Mouse (Mus musculus): Measurements from ENCODE around the gene Jakmip3. TPM values are rescaled to one million over a fixed set of nuclear protein-coding genes. Genes with fewer than 3 reads are reported as not detected.

Jakmip3 gene
- total and polyA plus RNA-seq, 3 experiments = not detected

DNA sequence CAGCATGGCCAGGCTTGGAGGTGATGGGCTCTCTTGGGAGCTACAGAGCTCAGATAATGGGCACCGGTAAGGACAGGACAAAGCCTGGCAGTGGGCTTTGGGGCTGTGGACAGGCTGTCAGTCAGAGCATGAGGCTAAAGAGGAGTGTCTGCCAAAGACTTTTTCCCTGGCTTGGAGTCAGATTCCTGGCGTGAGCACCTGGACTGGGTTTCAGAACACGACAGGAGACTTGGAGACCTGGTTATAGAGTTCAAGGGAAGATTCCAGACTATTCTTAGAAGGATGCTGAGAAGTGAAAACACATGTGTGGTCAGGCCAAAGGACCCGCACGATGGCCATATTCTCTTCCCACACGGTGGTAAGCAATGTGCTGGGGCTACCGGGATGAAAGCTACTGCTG, 165.2 kb downstream of the Jakmip3 start:
- Histone ChIP-seq H3K27ac (ENCODE audit: control insufficient read depth, low read depth, low read length) (no peak overlapping the region), H3K79me2 (ENCODE audit: control insufficient read depth, insufficient read depth, low read length, poor library complexity) (no peaks in the 10 kb centered on the region), H3K9ac (ENCODE audit: control insufficient read depth, low read depth, low read length, poor library complexity, severe bottlenecking) (no peak overlapping the region), H3K4me1 (ENCODE audit: control insufficient read depth in 1 of 2, insufficient read depth in 2 of 2, low read length in 2 of 2) (no peaks in the 10 kb centered on the region), H3K36me3 (ENCODE audit: control insufficient read depth in 1 of 2, insufficient read depth in 2 of 2, low read length in 2 of 2) (no peaks in the 10 kb centered on the region), H3K4me3 (ENCODE audit: control insufficient read depth in 1 of 2, insufficient read depth in 1 of 2, low read depth in 2 of 2, low read length in 2 of 2) (no peak overlapping the region), H3K9me3 (replicated peaks; ENCODE audit: insufficient read depth, low read length) (no peaks in the 10 kb centered on the region), H3K27me3 (ENCODE audit: control insufficient read depth in 1 of 2, insufficient read depth in 2 of 2, low read length in 2 of 2) (no peaks in the 10 kb centered on the region)
- DNase-seq (ENCODE audit: low read depth, low spot score) = no peak
- no peak for TF ChIP-seq JUND (IDR thresholded peaks at IDR 0.05; ENCODE audit: low read depth, low read length)
- no peak for TF ChIP-seq TCF12 (IDR thresholded peaks at IDR 0.05; ENCODE audit: low read depth, low read length)
- TF ChIP-seq ZKSCAN1 (IDR thresholded peaks at IDR 0.05; ENCODE audit: low read depth, low read length) = no peak
- no peak for TF ChIP-seq ZMIZ1 (IDR thresholded peaks at IDR 0.05; ENCODE audit: low read depth, low read length)
- TF ChIP-seq SIN3A (IDR thresholded peaks at IDR 0.05; ENCODE audit: low read length) = no peak
- no peak for TF ChIP-seq USF1 (IDR thresholded peaks at IDR 0.05; ENCODE audit: low read depth, low read length)
- TF ChIP-seq MAZ (IDR thresholded peaks at IDR 0.05; ENCODE audit: low read depth, low read length) = no peak
- no peak for TF ChIP-seq EP300 (IDR thresholded peaks at IDR 0.05; ENCODE audit: low read depth in 1 of 2, low read length in 2 of 2)
- TF ChIP-seq MAX (IDR thresholded peaks at IDR 0.05; ENCODE audit: low read length) = no peak
- TF ChIP-seq MYC (IDR thresholded peaks at IDR 0.05; ENCODE audit: low read depth, low read length) = no peak
- TF ChIP-seq CTCF (IDR thresholded peaks at IDR 0.05 in 2 of 3, conservative IDR thresholded peaks at IDR 0.05 in 1 of 3; ENCODE audit: control insufficient read depth in 1 of 3, insufficient read depth in 1 of 3, low read depth in 2 of 3, low read length in 3 of 3, poor library complexity in 1 of 3, severe bottlenecking in 1 of 3) = no peak
- TF ChIP-seq ZC3H11A (IDR thresholded peaks at IDR 0.05; ENCODE audit: low read depth, low read length) = no peak
- no peak for TF ChIP-seq NELFE (IDR thresholded peaks at IDR 0.05; ENCODE audit: low read depth, low read length)

DNA sequence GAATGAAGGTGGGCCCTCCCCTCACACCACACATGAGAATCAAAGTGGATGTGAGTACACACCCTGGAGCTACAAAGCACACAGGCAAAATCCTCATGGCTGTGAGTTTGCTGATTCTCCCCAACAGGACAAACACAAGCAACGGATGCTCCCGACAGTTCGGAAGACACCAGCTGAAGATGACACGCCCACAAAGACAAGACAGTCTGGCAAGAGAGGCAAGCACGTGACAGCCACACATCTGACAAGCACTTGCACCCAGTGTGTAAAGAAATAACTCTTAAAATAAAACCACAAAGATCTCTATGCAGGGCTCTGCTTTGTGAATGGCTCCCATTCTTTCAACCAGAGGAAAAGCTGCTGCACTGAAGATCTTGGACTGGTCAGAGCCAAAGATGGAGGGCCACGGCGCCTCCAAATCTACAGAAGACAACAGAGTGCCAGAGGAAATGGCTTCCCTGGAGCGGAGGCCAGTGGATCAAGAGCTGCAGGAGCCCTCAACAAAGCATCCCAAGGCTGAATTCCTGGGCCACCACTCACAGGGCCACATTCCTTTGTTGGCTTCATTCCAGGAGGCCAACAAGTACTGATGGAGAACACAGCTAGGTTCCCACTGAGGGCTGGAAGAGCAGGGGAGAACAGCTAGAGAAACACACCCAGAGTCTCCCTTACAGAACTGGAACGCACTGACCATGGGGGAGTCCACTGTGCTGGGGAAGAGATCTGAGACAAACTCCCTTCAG, 167.5 kb downstream of the Jakmip3 start:
- Histone ChIP-seq H3K4me1 (ENCODE audit: control insufficient read depth in 1 of 2, insufficient read depth in 2 of 2, low read length in 2 of 2) (no peaks in the 10 kb centered on the region), H3K36me3 (ENCODE audit: control insufficient read depth in 1 of 2, insufficient read depth in 2 of 2, low read length in 2 of 2) (no peaks in the 10 kb centered on the region), H3K27me3 (ENCODE audit: control insufficient read depth in 1 of 2, insufficient read depth in 2 of 2, low read length in 2 of 2) (no peaks in the 10 kb centered on the region), H3K4me3 (ENCODE audit: control insufficient read depth in 1 of 2, insufficient read depth in 1 of 2, low read depth in 2 of 2, low read length in 2 of 2) (no peak overlapping the region), H3K9ac (ENCODE audit: control insufficient read depth, low read depth, low read length, poor library complexity, severe bottlenecking) (no peak overlapping the region), H3K79me2 (ENCODE audit: control insufficient read depth, insufficient read depth, low read length, poor library complexity) (no peaks in the 10 kb centered on the region), H3K27ac (ENCODE audit: control insufficient read depth, low read depth, low read length) (no peak overlapping the region), H3K9me3 (replicated peaks; ENCODE audit: insufficient read depth, low read length) (no peaks in the 10 kb centered on the region)
- no peak for TF ChIP-seq HCFC1 (IDR thresholded peaks at IDR 0.05; ENCODE audit: low read depth, low read length)
- TF ChIP-seq NELFE (IDR thresholded peaks at IDR 0.05; ENCODE audit: low read depth, low read length) = no peak
- no peak for TF ChIP-seq JUND (IDR thresholded peaks at IDR 0.05; ENCODE audit: low read depth, low read length)
- TF ChIP-seq RAD21 (IDR thresholded peaks at IDR 0.05; ENCODE audit: low read depth, low read length) = no peak
- TF ChIP-seq E2F4 (IDR thresholded peaks at IDR 0.05; ENCODE audit: borderline replicate concordance, low read depth, low read length) = no peak
- no peak for TF ChIP-seq MXI1 (IDR thresholded peaks at IDR 0.05; ENCODE audit: low read depth, low read length)
- TF ChIP-seq MAX (IDR thresholded peaks at IDR 0.05; ENCODE audit: low read length) = no peak
- no peak for TF ChIP-seq MYC (IDR thresholded peaks at IDR 0.05; ENCODE audit: low read depth, low read length)
- no peak for TF ChIP-seq ZC3H11A (IDR thresholded peaks at IDR 0.05; ENCODE audit: low read depth, low read length)
- TF ChIP-seq GATA1 (IDR thresholded peaks at IDR 0.05; ENCODE audit: low read depth, low read length) = no peak
- TF ChIP-seq TAL1 (IDR thresholded peaks at IDR 0.05; ENCODE audit: low read length) = no peak
- no peak for TF ChIP-seq MAZ (IDR thresholded peaks at IDR 0.05; ENCODE audit: low read depth, low read length)
- no peak for TF ChIP-seq USF2 (IDR thresholded peaks at IDR 0.05; ENCODE audit: borderline replicate concordance in 1 of 2, insufficient read depth in 1 of 2, low read depth in 1 of 2, low read length in 2 of 2)
- TF ChIP-seq MYB (IDR thresholded peaks at IDR 0.05; ENCODE audit: low read depth, low read length) = no peak
- no peak for TF ChIP-seq CHD2 (IDR thresholded peaks at IDR 0.05; ENCODE audit: low read length)
- TF ChIP-seq NRF1 (IDR thresholded peaks at IDR 0.05; ENCODE audit: insufficient read depth, low read depth, low read length, poor library complexity, severe bottlenecking) = no peak
- no peak for TF ChIP-seq ETS1 (IDR thresholded peaks at IDR 0.05; ENCODE audit: low read depth, low read length)
- TF ChIP-seq SIN3A (IDR thresholded peaks at IDR 0.05; ENCODE audit: low read length) = no peak
- TF ChIP-seq ZNF384 (IDR thresholded peaks at IDR 0.05; ENCODE audit: low read depth, low read length) = no peak
- no peak for DNase-seq (ENCODE audit: low read depth, low spot score)

Data from MEL (cell line).